In the genomic region with DNA sequence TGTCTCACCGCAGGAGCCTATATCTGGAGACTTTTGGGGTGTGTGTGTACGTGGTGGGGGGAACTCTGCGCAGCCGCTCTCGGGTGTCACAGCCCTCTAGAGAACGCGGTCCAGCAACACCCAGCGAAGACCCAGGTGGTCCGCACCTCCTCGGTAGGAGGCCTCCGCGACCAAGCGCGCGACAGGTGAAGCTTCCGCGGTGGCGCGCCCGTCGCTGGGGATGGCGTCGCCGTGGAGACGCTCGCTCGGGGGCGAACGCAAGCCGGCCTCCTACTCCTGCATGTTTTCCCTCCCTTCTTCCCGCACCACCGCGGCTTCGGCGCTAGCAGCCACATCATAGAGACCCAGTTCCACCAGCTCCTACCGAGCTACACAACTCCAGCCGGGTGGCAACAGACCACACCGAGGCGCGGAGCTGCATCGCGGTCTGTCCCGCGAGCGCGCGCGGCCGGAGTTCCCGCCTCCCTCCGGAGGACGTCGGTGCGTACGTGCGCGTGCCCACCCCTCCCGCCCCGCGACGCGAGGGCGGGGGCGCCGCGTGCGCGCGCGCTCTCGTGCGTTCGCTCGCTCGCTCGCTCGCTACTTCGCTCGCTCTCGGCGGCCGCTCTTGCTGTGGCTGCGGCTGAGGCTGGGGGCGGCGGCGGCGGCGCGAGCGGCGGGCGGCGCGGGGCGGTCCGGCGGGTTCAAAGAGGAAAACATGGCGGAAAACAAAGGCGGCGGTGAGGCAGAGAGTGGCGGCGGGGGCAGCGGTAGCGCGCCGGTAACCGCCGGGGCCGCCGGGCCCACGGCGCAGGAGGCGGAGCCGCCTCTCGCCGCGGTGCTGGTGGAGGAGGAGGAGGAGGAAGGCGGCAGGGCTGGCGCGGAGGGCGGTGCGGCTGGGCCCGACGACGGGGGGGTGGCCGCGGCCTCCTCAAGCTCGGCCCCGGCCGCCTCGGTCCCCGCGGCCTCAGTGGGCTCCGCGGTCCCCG, we compare ENCODE assay signal across 8 mouse cellular contexts. TPM values are rescaled to one million over a fixed set of nuclear protein-coding genes. Genes with fewer than 3 reads are reported as not detected.
DNase-seq lines count a peak whose midpoint lies in the region; ATAC-seq and TF ChIP-seq lines count a peak whose summit lies in the region.

A gene (plus strand): TSS at position 112 of the 968 bp plus-strand sequence.

- no peaks in the 10 kb centered on the region for H3K9me3 ChIP-seq in erythroblast, embryonic 14.5 days (ENCODE audit: control insufficient read depth, low read length)
- no peaks in the 10 kb centered on the region for H3K9me3 ChIP-seq in heart, embryonic 12.5 days (replicated peaks)
- H3K9me3 ChIP-seq in kidney, postnatal 0 days (replicated peaks; ENCODE audit: low read length): no peaks in the 10 kb centered on the region
- no peaks in the 10 kb centered on the region for H3K9me3 ChIP-seq in liver, embryonic 11.5 days (ENCODE audit: control insufficient read depth, low read length)
- H3K9me3 ChIP-seq in stomach, embryonic 14.5 days (ENCODE audit: control insufficient read depth, low read depth, low read length): no peaks in the 10 kb centered on the region

- TF ChIP-seq CTCF in C2C12 (IDR thresholded peaks at IDR 0.05; ENCODE audit: control insufficient read depth, insufficient read depth, insufficient read length): no peak
- peak; percentile 6; the same call in 1 of the 2 replicates for TF ChIP-seq CTCF in brain, embryonic 14.5 days (IDR thresholded peaks at IDR 0.05; ENCODE audit: borderline replicate concordance, extremely low read depth, insufficient read depth, insufficient read length)
- no peak for TF ChIP-seq CTCF in kidney, postnatal 0 days (IDR thresholded peaks at IDR 0.05; ENCODE audit: low read depth)

- H3K27ac ChIP-seq in heart, embryonic 12.5 days (ENCODE audit: poor library complexity, severe bottlenecking): peak within 1 kb of the TSS; percentile 93
- peak within 1 kb of the TSS; percentile 97 for H3K27ac ChIP-seq in kidney, postnatal 0 days
- H3K27ac ChIP-seq in liver, embryonic 11.5 days (ENCODE audit: low read depth, low read length): peak within 1 kb of the TSS; percentile 83
- H3K27ac ChIP-seq in stomach, embryonic 14.5 days (ENCODE audit: low read length): peak within 1 kb of the TSS; percentile 94

- peaks cover 34% of the 10 kb centered on the region for H3K4me1 ChIP-seq in erythroblast, embryonic 14.5 days (ENCODE audit: control insufficient read depth)
- H3K4me1 ChIP-seq in heart, embryonic 12.5 days (replicated peaks): peaks cover 12% of the 10 kb centered on the region
- H3K4me1 ChIP-seq in kidney, postnatal 0 days (replicated peaks; ENCODE audit: insufficient read depth, low read length): 0 out of 2 replicates have a peak, but pooled peaks cover 5% of the 10 kb centered on the region
- peaks cover 11% of the 10 kb centered on the region for H3K4me1 ChIP-seq in liver, embryonic 11.5 days (replicated peaks; ENCODE audit: control insufficient read depth, insufficient read depth, low read length)
- peaks cover 6% of the 10 kb centered on the region; the same call in 1 of the 2 replicates for H3K4me1 ChIP-seq in stomach, embryonic 14.5 days (ENCODE audit: control insufficient read depth, insufficient read depth, low read length)

- peaks cover 43% of the 10 kb centered on the region for H3K79me3 ChIP-seq in C2C12 (ENCODE audit: low read depth)

- peak; percentile 89 for ATAC-seq in heart, embryonic 12.5 days (ENCODE audit: insufficient number of reproducible peaks, low FRiP score)
- peak; percentile 89 for ATAC-seq in kidney, postnatal 0 days (replicated peaks; ENCODE audit: low FRiP score, low read depth)
- peak; percentile 87 for ATAC-seq in liver, embryonic 11.5 days (replicated peaks; ENCODE audit: low FRiP score)
- ATAC-seq in stomach, embryonic 14.5 days (ENCODE audit: insufficient number of reproducible peaks, insufficient read depth, low FRiP score, low read depth): peak; percentile 86

- peak within 1 kb of the TSS; percentile 90 for H3K4me2 ChIP-seq in heart, embryonic 12.5 days
- peak within 1 kb of the TSS; percentile 78 for H3K4me2 ChIP-seq in kidney, postnatal 0 days (ENCODE audit: low read length)
- peak within 1 kb of the TSS; percentile 96 for H3K4me2 ChIP-seq in liver, embryonic 11.5 days
- peak within 1 kb of the TSS; percentile 86 for H3K4me2 ChIP-seq in stomach, embryonic 14.5 days (replicated peaks; ENCODE audit: low read depth, low read length)

- peak within 1 kb of the TSS; percentile 70 for H3ac ChIP-seq in C2C12 (ENCODE audit: control insufficient read depth, insufficient read length, low read depth)

- H3K27me3 ChIP-seq in C2C12 (ENCODE audit: control insufficient read depth, insufficient read depth, insufficient read length): no peaks in the 10 kb centered on the region
- H3K27me3 ChIP-seq in erythroblast, embryonic 14.5 days (ENCODE audit: control insufficient read depth): no peaks in the 10 kb centered on the region
- no peaks in the 10 kb centered on the region for H3K27me3 ChIP-seq in heart, embryonic 12.5 days (replicated peaks)
- H3K27me3 ChIP-seq in kidney, postnatal 0 days (ENCODE audit: insufficient read depth, low read length): no peaks in the 10 kb centered on the region
- no peaks in the 10 kb centered on the region for H3K27me3 ChIP-seq in liver, embryonic 11.5 days (replicated peaks; ENCODE audit: control insufficient read depth, insufficient read depth, low read length)
- H3K27me3 ChIP-seq in stomach, embryonic 14.5 days (ENCODE audit: control insufficient read depth, insufficient read depth, low read length): no peaks in the 10 kb centered on the region

- peak; percentile 98 for TF ChIP-seq POLR2A in brain, embryonic 14.5 days (IDR thresholded peaks at IDR 0.05; ENCODE audit: borderline replicate concordance, extremely low read depth, insufficient read depth, insufficient read length, poor library complexity, severe bottlenecking)

- peaks cover 47% of the 10 kb centered on the region for H3K79me2 ChIP-seq in C2C12 (ENCODE audit: control insufficient read depth, insufficient read depth)

- DNase-seq in brain, embryonic 14.5 days (ENCODE audit: low read depth): peak; percentile 98
- peak; percentile 91 for DNase-seq in kidney, postnatal 0 days (ENCODE audit: low spot score)
- DNase-seq in liver, embryonic 11.5 days (ENCODE audit: low spot score): peak; percentile 94
- peak; percentile 96 for DNase-seq in naive thymus-derived CD4-positive, alpha-beta T cell, adult 2 months (ENCODE audit: low read depth)

- H3K36me3 ChIP-seq in C2C12 (ENCODE audit: control insufficient read depth, insufficient read depth): peaks cover 4% of the 10 kb centered on the region
- peaks cover 17% of the 10 kb centered on the region for H3K36me3 ChIP-seq in erythroblast, embryonic 14.5 days (ENCODE audit: control insufficient read depth)
- peaks cover 11% of the 10 kb centered on the region for H3K36me3 ChIP-seq in heart, embryonic 12.5 days
- no peaks in the 10 kb centered on the region for H3K36me3 ChIP-seq in kidney, postnatal 0 days (ENCODE audit: insufficient read depth, low read length)
- no peaks in the 10 kb centered on the region for H3K36me3 ChIP-seq in liver, embryonic 11.5 days (ENCODE audit: control insufficient read depth, insufficient read depth, low read length)
- H3K36me3 ChIP-seq in stomach, embryonic 14.5 days (ENCODE audit: control insufficient read depth, insufficient read depth, low read length): no peaks in the 10 kb centered on the region

- WGBS in heart, embryonic 12.5 days: under 1% methylated on average over 125 of the region's 136 CpGs
- WGBS in kidney, postnatal 0 days: under 1% methylated on average over 85 of the region's 136 CpGs
- WGBS in liver, embryonic 11.5 days: under 1% methylated on average over 120 of the region's 136 CpGs
- WGBS in stomach, embryonic 14.5 days: 1% methylated on average over 92 of the region's 136 CpGs

- H3K9ac ChIP-seq in heart, embryonic 12.5 days: peak within 1 kb of the TSS; percentile 96
- H3K9ac ChIP-seq in kidney, postnatal 0 days (ENCODE audit: low read depth, low read length): peak within 1 kb of the TSS; percentile 98
- H3K9ac ChIP-seq in liver, embryonic 11.5 days (ENCODE audit: low read depth, low read length): peak within 1 kb of the TSS; percentile 90
- peak within 1 kb of the TSS; percentile 97 for H3K9ac ChIP-seq in stomach, embryonic 14.5 days (replicated peaks; ENCODE audit: low read depth, low read length)

- peak within 1 kb of the TSS; percentile 71 for H3K4me3 ChIP-seq in C2C12 (ENCODE audit: insufficient read depth, poor library complexity, severe bottlenecking)
- H3K4me3 ChIP-seq in erythroblast, embryonic 14.5 days (replicated peaks): peak within 1 kb of the TSS; percentile 100
- H3K4me3 ChIP-seq in heart, embryonic 12.5 days: peak within 1 kb of the TSS; percentile 90
- H3K4me3 ChIP-seq in kidney, postnatal 0 days (replicated peaks; ENCODE audit: low read depth, low read length): peak within 1 kb of the TSS; percentile 99
- H3K4me3 ChIP-seq in liver, embryonic 11.5 days (ENCODE audit: low read depth, low read length): peak within 1 kb of the TSS; percentile 100
- H3K4me3 ChIP-seq in stomach, embryonic 14.5 days (ENCODE audit: low read depth, low read length): peak within 1 kb of the TSS; percentile 100

TF ChIP-seq in C2C12, 6 proteins besides CTCF, POLR2A, EP300 and RAD21:
- TF ChIP-seq USF1 (IDR thresholded peaks at IDR 0.05; ENCODE audit: low read depth) (no peak), FOSL1 (IDR thresholded peaks at IDR 0.05; ENCODE audit: insufficient read depth, low read length, poor library complexity, severe bottlenecking) (no peak), MAX (IDR thresholded peaks at IDR 0.05) (no peak), MYOD1 (IDR thresholded peaks at IDR 0.05; ENCODE audit: control insufficient read depth, insufficient read length, low read depth) (no peak), CEBPB (IDR thresholded peaks at IDR 0.05; ENCODE audit: low read depth) (no peak), MYOG (IDR thresholded peaks at IDR 0.05; ENCODE audit: control insufficient read depth, extremely low read depth, insufficient read length) (no peak)
TF ChIP-seq in C2C12: peak in this region for 0.

RNA-seq across cellular contexts. Expression of the gene that starts here (rescaled TPM):
- polyA plus RNA-seq in C2C12 (2012; fragmentation: generic; extraction: Trizol): 6.2 TPM
- 23.7 and 38.8 TPM in 2 replicates for polyA plus RNA-seq in brain, embryonic 14.5 days (2012; rRNA removed)
- 0.10 and 0.20 TPM in 2 replicates for polyA plus RNA-seq in erythroblast, embryonic 14.5 days (2012)
- polyA plus RNA-seq in heart, embryonic 12.5 days (2016; fragmentation: Nextera tagmentation; extraction: Ambion mirVana): 17.4 and 19.8 TPM in 2 replicates
- 12.6 and 12.9 TPM in 2 replicates for polyA plus RNA-seq in kidney, postnatal 0 days (2015; fragmentation: Nextera tagmentation; extraction: Ambion mirVana)
- polyA plus RNA-seq in liver, embryonic 11.5 days (2014; fragmentation: Nextera tagmentation; extraction: Ambion mirVana): 22.1 and 22.7 TPM in 2 replicates
- 30.4 and 36.4 TPM in 2 replicates for polyA plus RNA-seq in stomach, embryonic 14.5 days (2014; fragmentation: Nextera tagmentation; extraction: Ambion mirVana)

Comparison
In these comparisons a context has a peak if more than half of its experiments do, and no peak if none do; other contexts are left out.
1. Peak in every context shown above with its lines: DNase-seq, ATAC-seq, H3K4me3 ChIP-seq and H3K27ac ChIP-seq.